Mouse (Mus musculus): Measurements from ENCODE around the gene Srpk2.

- TF ChIP-seq GATA1 (IDR thresholded peaks at IDR 0.05; ENCODE audit: low read length) (no peak), TAL1 (IDR thresholded peaks at IDR 0.05; ENCODE audit: low read length) (no peak)
Measured at GRCm38 (mm10) chr5:23531541-23532096, 152.8 kb downstream of the Srpk2 start.
